Mouse (Mus musculus): ENCODE measurements around the gene Itga7. TPM values are rescaled to one million over a fixed set of nuclear protein-coding genes. Genes with fewer than 3 reads are reported as not detected.
A peak's percentile ranks its signal among the peaks of the same experiment; 100 is the strongest.
"Not testable (repeated sequence)": the region's sequence is repeated elsewhere in the genome, so short reads cannot be mapped to it uniquely, and the experiment has no call there.

Gene Itga7
- polyA plus RNA-seq, 1 experiment = 16.9 TPM

- Histone ChIP-seq H3K4me3 (ENCODE audit: insufficient read depth, low read length) (no peak overlapping the region), H3K27ac (ENCODE audit: insufficient read depth, low read length) (no peak overlapping the region), H3K4me1 (ENCODE audit: control insufficient read depth, insufficient read depth, low read length) (peaks cover 11% of the 10 kb centered on the region)
- TF ChIP-seq POLR2A (IDR thresholded peaks at IDR 0.05; ENCODE audit: low read depth, low read length) (no peak), CTCF (IDR thresholded peaks at IDR 0.05; ENCODE audit: borderline replicate concordance, insufficient read depth, low read length) (no peak)
These were observed 34.7 kb downstream of the Itga7 start for GRCm38 (mm10) chr10:128968341-128968749.

GRCm38 (mm10) chr10:128970740-128971250, 37.2 kb downstream of the Itga7 start:
- Histone ChIP-seq H3K4me1 (ENCODE audit: control insufficient read depth, insufficient read depth, low read length) (peaks cover 11% of the 10 kb centered on the region), H3K27ac (ENCODE audit: insufficient read depth, low read length) (no peak overlapping the region), H3K4me3 (ENCODE audit: insufficient read depth, low read length) (no peak overlapping the region)
- no peak for TF ChIP-seq POLR2A (IDR thresholded peaks at IDR 0.05; ENCODE audit: low read depth, low read length)
- TF ChIP-seq CTCF (IDR thresholded peaks at IDR 0.05; ENCODE audit: borderline replicate concordance, insufficient read depth, low read length) = no peak

- Histone ChIP-seq H3K4me3 (ENCODE audit: insufficient read depth, low read length) (no peak overlapping the region), H3K27ac (ENCODE audit: insufficient read depth, low read length) (no peak overlapping the region), H3K4me1 (ENCODE audit: control insufficient read depth, insufficient read depth, low read length) (peaks cover 8% of the 10 kb centered on the region)
- no peak for TF ChIP-seq POLR2A (IDR thresholded peaks at IDR 0.05; ENCODE audit: low read depth, low read length)
These were observed 39.2 kb downstream of the Itga7 start for GRCm38 (mm10) chr10:128972841-128973240.

- Histone ChIP-seq H3K4me3 (ENCODE audit: insufficient read depth, low read length) (no peak overlapping the region), H3K4me1 (ENCODE audit: control insufficient read depth, insufficient read depth, low read length) (no peaks in the 10 kb centered on the region; the same call in 1 of the 2 replicates), H3K27ac (ENCODE audit: insufficient read depth, low read length) (no peak overlapping the region)
- TF ChIP-seq CTCF (IDR thresholded peaks at IDR 0.05; ENCODE audit: borderline replicate concordance, insufficient read depth, low read length) = no peak
- TF ChIP-seq POLR2A (IDR thresholded peaks at IDR 0.05; ENCODE audit: low read depth, low read length) = no peak
These were observed 42.8 kb downstream of the Itga7 start for GRCm38 (mm10) chr10:128976395-128976794.

GRCm38 (mm10) chr10:128977522-128978114, 44.0 kb downstream of the Itga7 start:
- H3K27ac ChIP-seq (ENCODE audit: insufficient read depth, low read length) = no peak overlapping the region
- no peak overlapping the region for H3K4me3 ChIP-seq (ENCODE audit: insufficient read depth, low read length)
- no peaks in the 10 kb centered on the region; the same call in 1 of the 2 replicates for H3K4me1 ChIP-seq (ENCODE audit: control insufficient read depth, insufficient read depth, low read length)
- TF ChIP-seq CTCF (IDR thresholded peaks at IDR 0.05; ENCODE audit: borderline replicate concordance, insufficient read depth, low read length) = peak; percentile 75; the same call in 1 of the 2 replicates
- TF ChIP-seq POLR2A (IDR thresholded peaks at IDR 0.05; ENCODE audit: low read depth, low read length) = no peak

GRCm38 (mm10) chr10:128980644-128981365, 47.2 kb downstream of the Itga7 start:
- H3K4me1 ChIP-seq (ENCODE audit: control insufficient read depth, insufficient read depth, low read length) = no peaks in the 10 kb centered on the region; the same call in 1 of the 2 replicates
- no peak overlapping the region for H3K4me3 ChIP-seq (ENCODE audit: insufficient read depth, low read length)
- H3K27ac ChIP-seq (ENCODE audit: insufficient read depth, low read length) = no peak overlapping the region
- TF ChIP-seq CTCF (IDR thresholded peaks at IDR 0.05; ENCODE audit: borderline replicate concordance, insufficient read depth, low read length) (no peak), POLR2A (IDR thresholded peaks at IDR 0.05; ENCODE audit: low read depth, low read length) (no peak)

- not testable (repeated sequence) for H3K4me1 ChIP-seq (ENCODE audit: control insufficient read depth, insufficient read depth, low read length); H3K4me3 ChIP-seq (ENCODE audit: insufficient read depth, low read length); H3K27ac ChIP-seq (ENCODE audit: insufficient read depth, low read length)
These were observed 55.5 kb downstream of the Itga7 start, which contains the start of gene Olfr9 for GRCm38 (mm10) chr10:128989131-128989530. Gene Olfr9 (plus strand): TSS chr10:128989431.

GRCm38 (mm10) chr10:128990129-128990850, 56.7 kb downstream of the Itga7 start:
- not testable (repeated sequence) for H3K4me1 ChIP-seq (ENCODE audit: control insufficient read depth, insufficient read depth, low read length); H3K27ac ChIP-seq (ENCODE audit: insufficient read depth, low read length); H3K4me3 ChIP-seq (ENCODE audit: insufficient read depth, low read length)

GRCm38 (mm10) chr10:128990994-128991393, 57.4 kb downstream of the Itga7 start:
- Histone ChIP-seq H3K4me3 (ENCODE audit: insufficient read depth, low read length) (no peak overlapping the region), H3K27ac (ENCODE audit: insufficient read depth, low read length) (no peak overlapping the region), H3K4me1 (ENCODE audit: control insufficient read depth, insufficient read depth, low read length) (no peaks in the 10 kb centered on the region)
- TF ChIP-seq POLR2A (IDR thresholded peaks at IDR 0.05; ENCODE audit: low read depth, low read length) (no peak), CTCF (IDR thresholded peaks at IDR 0.05; ENCODE audit: borderline replicate concordance, insufficient read depth, low read length) (no peak)

GRCm38 (mm10) chr10:128995796-128996195, 62.2 kb downstream of the Itga7 start:
- Histone ChIP-seq H3K4me1 (ENCODE audit: control insufficient read depth, insufficient read depth, low read length) (no peaks in the 10 kb centered on the region), H3K27ac (ENCODE audit: insufficient read depth, low read length) (no peak overlapping the region), H3K4me3 (ENCODE audit: insufficient read depth, low read length) (no peak overlapping the region)
- TF ChIP-seq CTCF (IDR thresholded peaks at IDR 0.05; ENCODE audit: borderline replicate concordance, insufficient read depth, low read length) (no peak), POLR2A (IDR thresholded peaks at IDR 0.05; ENCODE audit: low read depth, low read length) (no peak)
